Mouse (Mus musculus) kidney, postnatal 0 days (tissue): Measurements from ENCODE around the gene Ntm. TPM values are rescaled to one million over a fixed set of nuclear protein-coding genes. Genes with fewer than 3 reads are reported as not detected.

Experiments
- ATAC-seq: fragments of 200-750 bp; cut with Nextera tagmentation; replicated peaks from 2 replicates; pipeline ENCODE4 v1.8.0; 2017; ENCODE audit warnings: low read depth, moderate number of reproducible peaks, moderate TSS enrichment, moderate library complexity; ENCODE audit not compliant: low FRiP score
- DNase-seq: peaks from one replicate; pipeline ENCODE4 v3.0.0-alpha.2; 2016; ENCODE audit warnings: low spot score
- H3K27ac ChIP-seq: fragments of 300-500 bp; sonication (generic); 2 replicates; pipeline ENCODE4 v1.5.1; 2014; ENCODE audit warnings: mild to moderate bottlenecking
- H3K27me3 ChIP-seq: fragments of 300-500 bp; sonication (generic); 2 replicates; pipeline ENCODE4 v1.6.1; 2014; ENCODE audit warnings: low read length, mixed read lengths; ENCODE audit not compliant: insufficient read depth
- H3K36me3 ChIP-seq: fragments of 300-500 bp; sonication (generic); 2 replicates; pipeline ENCODE4 v1.6.1; 2014; ENCODE audit warnings: low read length, mixed read lengths; ENCODE audit not compliant: insufficient read depth
- H3K4me1 ChIP-seq: fragments of 300-500 bp; sonication (generic); replicated peaks from 2 replicates; pipeline ENCODE4 v1.6.1; 2014; ENCODE audit warnings: antibody characterized with exemption, low read length, mixed read lengths; ENCODE audit not compliant: insufficient read depth
- H3K4me2 ChIP-seq: fragments of 300-500 bp; sonication (generic); 2 replicates; pipeline ENCODE4 v1.6.1; 2014; ENCODE audit warnings: mild to moderate bottlenecking, low read length, moderate library complexity, mixed read lengths
- H3K4me3 ChIP-seq: fragments of 300-500 bp; sonication (generic); replicated peaks from 2 replicates; pipeline ENCODE4 v1.5.1; 2014; ENCODE audit warnings: low read depth, low read length
- H3K9ac ChIP-seq: fragments of 300-500 bp; sonication (generic); 2 replicates; pipeline ENCODE4 v1.6.1; 2014; ENCODE audit warnings: low read depth, low read length
- H3K9me3 ChIP-seq: fragments of 300-500 bp; sonication (generic); replicated peaks from 2 replicates; pipeline ENCODE4 v1.6.1; 2016; ENCODE audit warnings: low read length, inconsistent platforms, mixed read lengths
- CTCF ChIP-seq: IDR thresholded peaks from 2 replicates; pipeline ENCODE4 v1.5.1; 2016; ENCODE audit warnings: antibody characterized with exemption, low read depth, mild to moderate bottlenecking, moderate library complexity
- WGBS: fragments of 180-500 bp; shearing (Covaris S2); extraction: QIAGEN DNeasy Blood & Tissue Kit; methylation state at CpG from one replicate; pipeline ENCODE4 v1.1.7; 2014; 5-methylcytosine and 5-hydroxymethylcytosine counted together
- polyA plus RNA-seq: library from polyadenylated mRNA; unstranded; fragments of >200 nt; fragmentation: Nextera tagmentation; extraction: Ambion mirVana; gene quantifications from 2 replicates; pipeline ENCODE4 v1.2.1, GENCODE M21; 2015

Gene Ntm
- polyA plus RNA-seq, 1 experiment from 2014 or later: 20.6 TPM

GRCm38 (mm10) chr9:29431590-29431989 lies 531.4 kb downstream of the Ntm start:
- DNase-seq: no peak
- Histone ChIP-seq H3K27ac (no peak overlapping the region), H3K9ac (no peak overlapping the region), H3K4me2 (no peak overlapping the region), H3K36me3 (no peaks in the 10 kb centered on the region), H3K4me3 (no peak overlapping the region), H3K4me1 (0 out of 2 replicates have a peak, but pooled peaks cover 2% of the 10 kb centered on the region), H3K27me3 (no peaks in the 10 kb centered on the region), H3K9me3 (no peaks in the 10 kb centered on the region)
- 73% methylated on average over 9 of the region's 9 CpGs for WGBS
- ATAC-seq: no peak
- TF ChIP-seq CTCF: no peak

- ATAC-seq: no peak
- no peak overlapping the region for H3K27ac ChIP-seq
- no peak overlapping the region for H3K4me3 ChIP-seq
These were observed 532.8 kb downstream of the Ntm start for GRCm38 (mm10) chr9:29430189-29430588.

GRCm38 (mm10) chr9:29428322-29428721 lies 534.6 kb downstream of the Ntm start:
- no peak for ATAC-seq

More at GRCm38 (mm10) chr9:29430189-29430588, 532.8 kb downstream of the Ntm start:
- no peak for TF ChIP-seq CTCF
- Histone ChIP-seq H3K4me1 (0 out of 2 replicates have a peak, but pooled peaks cover 2% of the 10 kb centered on the region), H3K9ac (no peak overlapping the region), H3K27me3 (no peaks in the 10 kb centered on the region), H3K36me3 (no peaks in the 10 kb centered on the region), H3K4me2 (no peak overlapping the region), H3K9me3 (no peaks in the 10 kb centered on the region)
- 79% methylated on average over 3 of the region's 3 CpGs for WGBS
- DNase-seq: no peak

GRCm38 (mm10) chr9:29426261-29426660 lies 536.7 kb downstream of the Ntm start:
- DNase-seq (no peak), ATAC-seq (no peak)
- no peaks in the 10 kb centered on the region for H3K27me3 ChIP-seq
- H3K4me3 ChIP-seq: no peak overlapping the region
- no peak overlapping the region for H3K4me2 ChIP-seq
- H3K36me3 ChIP-seq: no peaks in the 10 kb centered on the region
- no peaks in the 10 kb centered on the region for H3K4me1 ChIP-seq
- H3K9me3 ChIP-seq: no peaks in the 10 kb centered on the region
- WGBS: 89% methylated on average over 2 of the region's 2 CpGs
- H3K9ac ChIP-seq: no peak overlapping the region
- no peak for TF ChIP-seq CTCF
- no peak overlapping the region for H3K27ac ChIP-seq

More at GRCm38 (mm10) chr9:29428322-29428721, 534.6 kb downstream of the Ntm start:
- Histone ChIP-seq H3K4me3 (no peak overlapping the region), H3K27ac (no peak overlapping the region), H3K4me2 (no peak overlapping the region), H3K9ac (no peak overlapping the region), H3K36me3 (no peaks in the 10 kb centered on the region), H3K4me1 (no peaks in the 10 kb centered on the region), H3K27me3 (no peaks in the 10 kb centered on the region), H3K9me3 (no peaks in the 10 kb centered on the region)
- 2% methylated on average over 7 of the region's 7 CpGs for WGBS
- DNase-seq: peak; percentile 61
- TF ChIP-seq CTCF: no peak

- WGBS: 64% methylated on average over 2 of the region's 2 CpGs
- no peak overlapping the region for H3K4me2 ChIP-seq
- peak; percentile 55 for DNase-seq
- TF ChIP-seq CTCF: peak; percentile 68
- H3K27ac ChIP-seq: no peak overlapping the region
- no peak overlapping the region for H3K4me3 ChIP-seq
- no peaks in the 10 kb centered on the region for H3K9me3 ChIP-seq
- ATAC-seq: no peak
- no peaks in the 10 kb centered on the region; the same call in 1 of the 2 replicates for H3K27me3 ChIP-seq
- no peak overlapping the region for H3K9ac ChIP-seq
- no peaks in the 10 kb centered on the region for H3K36me3 ChIP-seq
- H3K4me1 ChIP-seq: no peaks in the 10 kb centered on the region; the same call in 1 of the 2 replicates
These were observed 547.4 kb downstream of the Ntm start for GRCm38 (mm10) chr9:29415578-29415977.

GRCm38 (mm10) chr9:29413126-29413525 lies 549.8 kb downstream of the Ntm start:
- no peaks in the 10 kb centered on the region for H3K36me3 ChIP-seq
- no peaks in the 10 kb centered on the region for H3K27me3 ChIP-seq
- H3K4me2 ChIP-seq: no peak overlapping the region
- H3K9me3 ChIP-seq: no peaks in the 10 kb centered on the region
- 83% methylated on average over 4 of the region's 4 CpGs for WGBS
- no peak overlapping the region for H3K27ac ChIP-seq
- H3K4me3 ChIP-seq: no peak overlapping the region
- no peak overlapping the region for H3K9ac ChIP-seq
- DNase-seq (no peak), ATAC-seq (no peak)
- no peak for TF ChIP-seq CTCF
- no peaks in the 10 kb centered on the region; the same call in 1 of the 2 replicates for H3K4me1 ChIP-seq

GRCm38 (mm10) chr9:29412181-29412771 lies 550.7 kb downstream of the Ntm start:
- Histone ChIP-seq H3K27ac (no peak overlapping the region), H3K4me2 (peak overlapping the region; percentile 74), H3K9me3 (no peaks in the 10 kb centered on the region), H3K27me3 (no peaks in the 10 kb centered on the region), H3K36me3 (no peaks in the 10 kb centered on the region), H3K4me1 (no peaks in the 10 kb centered on the region; the same call in 1 of the 2 replicates), H3K9ac (peak overlapping the region; percentile 15; the same call in 1 of the 2 replicates), H3K4me3 (peak overlapping the region; percentile 50)
- DNase-seq (peak; percentile 67), ATAC-seq (peak; percentile 54; the same call in 1 of the 2 replicates)
- WGBS: under 1% methylated on average over 57 of the region's 61 CpGs
- no peak for TF ChIP-seq CTCF
